Comparison of ENCODE assay signal across 8 mouse cellular contexts in genomic region chr12:35046310-35046998, GRCm38 (mm10). TPM values are rescaled to one million over a fixed set of nuclear protein-coding genes. Genes with fewer than 3 reads are reported as not detected.
DNase-seq lines count a peak whose midpoint lies in the region; ATAC-seq and TF ChIP-seq lines count a peak whose summit lies in the region.

No protein-coding gene starts in this region.

- peaks cover 39% of the 10 kb centered on the region for H3K79me2 ChIP-seq in myocyte (ENCODE audit: control insufficient read depth, insufficient read depth)

- no peak for TF ChIP-seq POLR2A in ES-Bruce4 (IDR thresholded peaks at IDR 0.05; ENCODE audit: insufficient read depth, low read length)
- no peak for TF ChIP-seq POLR2A in myocyte (IDR thresholded peaks at IDR 0.05; ENCODE audit: insufficient read length, low read depth)

- H3K27ac ChIP-seq in heart, embryonic 15.5 days, result peak overlapping the region; percentile 98
- no peak overlapping the region for H3K27ac ChIP-seq in ES-Bruce4 (ENCODE audit: insufficient read depth, low read length)
- peak overlapping the region; percentile 94 for H3K27ac ChIP-seq in embryonic facial prominence, embryonic 13.5 days
- peak overlapping the region; percentile 96 for H3K27ac ChIP-seq in limb, embryonic 10.5 days

- ATAC-seq in heart, embryonic 15.5 days (replicated peaks; ENCODE audit: insufficient number of reproducible peaks, insufficient read depth, low FRiP score, low read depth), result peak; percentile 60
- peak; percentile 59 for ATAC-seq in embryonic facial prominence, embryonic 13.5 days (ENCODE audit: insufficient number of reproducible peaks, insufficient read depth, low FRiP score, low TSS enrichment, low read depth)
- ATAC-seq in CD4-positive, CD25-positive, alpha-beta regulatory T cell, adult 4 months, result no peak

- peak overlapping the region; percentile 96 for H3K4me3 ChIP-seq in heart, embryonic 15.5 days
- H3K4me3 ChIP-seq in ES-Bruce4 (ENCODE audit: low read depth, low read length) (peak overlapping the region; percentile 78), myocyte (peak overlapping the region; percentile 74)
- H3K4me3 ChIP-seq in embryonic facial prominence, embryonic 13.5 days, result peak overlapping the region; percentile 78
- H3K4me3 ChIP-seq in limb, embryonic 10.5 days, result peak overlapping the region; percentile 92

- H3K9me3 ChIP-seq in heart, embryonic 15.5 days (replicated peaks), result no peaks in the 10 kb centered on the region
- no peaks in the 10 kb centered on the region for H3K9me3 ChIP-seq in ES-Bruce4 (replicated peaks; ENCODE audit: control insufficient read depth, insufficient read depth, low read length, poor library complexity, severe bottlenecking)
- no peaks in the 10 kb centered on the region for H3K9me3 ChIP-seq in embryonic facial prominence, embryonic 13.5 days
- H3K9me3 ChIP-seq in limb, embryonic 10.5 days (replicated peaks), result no peaks in the 10 kb centered on the region

- H3K9ac ChIP-seq in heart, embryonic 15.5 days, result peak overlapping the region; percentile 93
- H3K9ac ChIP-seq in ES-Bruce4 (ENCODE audit: low read depth, poor library complexity, severe bottlenecking), result peak overlapping the region; percentile 98
- H3K9ac ChIP-seq in embryonic facial prominence, embryonic 13.5 days, result peak overlapping the region; percentile 96

- H3K36me3 ChIP-seq in heart, embryonic 15.5 days, result no peaks in the 10 kb centered on the region
- H3K36me3 ChIP-seq in ES-Bruce4 (ENCODE audit: control insufficient read depth, insufficient read depth, low read length, poor library complexity, severe bottlenecking) (no peaks in the 10 kb centered on the region), myocyte (ENCODE audit: control insufficient read depth, insufficient read depth) (no peaks in the 10 kb centered on the region)
- H3K36me3 ChIP-seq in embryonic facial prominence, embryonic 13.5 days, result no peaks in the 10 kb centered on the region
- H3K36me3 ChIP-seq in limb, embryonic 10.5 days, result no peaks in the 10 kb centered on the region

- peaks cover 19% of the 10 kb centered on the region for H3K4me1 ChIP-seq in heart, embryonic 15.5 days (replicated peaks)
- H3K4me1 ChIP-seq in ES-Bruce4 (ENCODE audit: control insufficient read depth, insufficient read depth, low read length), result no peaks in the 10 kb centered on the region
- peaks cover 8% of the 10 kb centered on the region for H3K4me1 ChIP-seq in embryonic facial prominence, embryonic 13.5 days
- peaks cover 9% of the 10 kb centered on the region for H3K4me1 ChIP-seq in limb, embryonic 10.5 days

- intact Hi-C loops in heart, postnatal 25 days (cut with DNase I), result loop anchor here (5.0 kb wide), 1 partner anchor 66 kb away; no protein-coding TSS in a partner anchor

- TF ChIP-seq EP300 in ES-Bruce4 (IDR thresholded peaks at IDR 0.05; ENCODE audit: insufficient read depth, low read depth, low read length), result no peak

- peak overlapping the region; percentile 79 for H3K4me2 ChIP-seq in heart, embryonic 15.5 days
- H3K4me2 ChIP-seq in embryonic facial prominence, embryonic 13.5 days, result peak overlapping the region; percentile 81
- peak overlapping the region; percentile 70 for H3K4me2 ChIP-seq in myocyte (ENCODE audit: low read depth)

- H3K27me3 ChIP-seq in heart, embryonic 15.5 days, result no peaks in the 10 kb centered on the region
- H3K27me3 ChIP-seq in ES-Bruce4 (ENCODE audit: control insufficient read depth, insufficient read depth, low read length, poor library complexity, severe bottlenecking) (no peaks in the 10 kb centered on the region), myocyte (ENCODE audit: control insufficient read depth, insufficient read depth, insufficient read length) (no peaks in the 10 kb centered on the region)
- H3K27me3 ChIP-seq in embryonic facial prominence, embryonic 13.5 days, result no peaks in the 10 kb centered on the region
- no peaks in the 10 kb centered on the region for H3K27me3 ChIP-seq in limb, embryonic 10.5 days (ENCODE audit: low read depth, poor library complexity, severe bottlenecking)

- under 1% methylated on average over 36 of the region's 36 CpGs for WGBS in heart, embryonic 15.5 days
- 2% methylated on average over 36 of the region's 36 CpGs for WGBS in embryonic facial prominence, embryonic 13.5 days
- 2% methylated on average over 36 of the region's 36 CpGs for WGBS in limb, embryonic 10.5 days

- TF ChIP-seq CTCF in ES-Bruce4 (IDR thresholded peaks at IDR 0.05; ENCODE audit: low read depth, low read length), result no peak

- DNase-seq in heart, postnatal 25 days (ENCODE audit: low spot score), result no peak
- DNase-seq in limb, embryonic 10.5 days (ENCODE audit: low spot score), result no peak
- DNase-seq in right cerebral cortex, adult 2 months (ENCODE audit: low spot score in 2 of 2), result no peak

- H3ac ChIP-seq in myocyte (ENCODE audit: control insufficient read depth, insufficient read length), result peak overlapping the region; percentile 76

TF ChIP-seq in myocyte, 11 proteins besides CTCF, POLR2A, EP300 and RAD21:
- TF ChIP-seq MYOD1 (IDR thresholded peaks at IDR 0.05; ENCODE audit: control insufficient read depth in 1 of 3, insufficient read length in 2 of 3, low read depth in 2 of 3), result no peak

RNA-seq across cellular contexts. Expression of gene Snx13, which starts 0.5 kb away (rescaled TPM):
- 29.2 and 33.6 TPM in 2 replicates for polyA plus RNA-seq in heart, embryonic 15.5 days (2015; fragmentation: Nextera tagmentation; extraction: Ambion mirVana)
- 10 to 100 TPM; 57.3 to 61.4 TPM for total RNA-seq in heart, postnatal 25 days (2021)
- polyA plus RNA-seq in ES-Bruce4 (2011; ENCODE audit: insufficient read depth, insufficient read length, low read depth, missing spikeins), result 30.8 and 31.3 TPM in 2 replicates
- 24.7 and 27.9 TPM in 2 replicates for polyA plus RNA-seq in embryonic facial prominence, embryonic 13.5 days (2015; fragmentation: Nextera tagmentation; extraction: Ambion mirVana)
- polyA plus RNA-seq in limb, embryonic 10.5 days (2016; fragmentation: Nextera tagmentation; extraction: Ambion mirVana), result 12.8 and 17.5 TPM in 2 replicates
- 7.4 TPM for polyA plus RNA-seq in myocyte (2012; fragmentation: generic; extraction: Trizol)
- 10 to 100 TPM; 25.6 to 27.6 TPM for polyA plus RNA-seq in CD4-positive, CD25-positive, alpha-beta regulatory T cell, adult 4 months (2017; shearing (Covaris generic))
